Mouse (Mus musculus) MEL (cell line): ENCODE measurements around the gene Cd163.
A peak's percentile ranks its signal among the peaks of the same experiment; 100 is the strongest.

Experiments
- CTCF ChIP-seq, 3 experiments: IDR thresholded peaks in 2 of 3; conservative IDR thresholded peaks in 1 of 3; 2 replicates each; pipeline ENCODE4 v1.5.1; 2011 to 2012; ENCODE audit warnings: low read length in 3 of 3, low read depth in 2 of 3, mild to moderate bottlenecking in 2 of 3, improper control_type of control experiment in 1 of 3, inconsistent platforms in 1 of 3, mixed read lengths in 1 of 3, moderate library complexity in 1 of 3; ENCODE audit not compliant: control insufficient read depth in 1 of 3, insufficient read depth in 1 of 3, poor library complexity in 1 of 3, severe bottlenecking in 1 of 3
- EP300 ChIP-seq, 2 experiments: IDR thresholded peaks; 2 replicates each; pipeline ENCODE4 v1.6.1; 2011; ENCODE audit warnings: improper control_type of control experiment in 2 of 2, low read length in 2 of 2, low read depth in 1 of 2, mild to moderate bottlenecking in 1 of 2
- GABPA ChIP-seq: IDR thresholded peaks from 2 replicates; pipeline ENCODE4 v1.6.1; 2012; ENCODE audit warnings: low read depth, mild to moderate bottlenecking, inconsistent platforms, low read length, improper control_type of control experiment, moderate library complexity
- GATA1 ChIP-seq: IDR thresholded peaks from 2 replicates; pipeline ENCODE4 v1.6.1; 2011; ENCODE audit warnings: low read depth, low read length, improper control_type of control experiment
- JUND ChIP-seq: IDR thresholded peaks from 2 replicates; pipeline ENCODE4 v1.6.1; 2011; ENCODE audit warnings: low read depth, mild to moderate bottlenecking, improper control_type of control experiment, low read length
- KAT2A ChIP-seq: conservative IDR thresholded peaks from 2 replicates; pipeline ENCODE4 v1.6.1; 2012; ENCODE audit warnings: low read depth, low read length, improper control_type of control experiment, inconsistent platforms
- MAX ChIP-seq: IDR thresholded peaks from 2 replicates; pipeline ENCODE4 v1.6.1; 2011; ENCODE audit warnings: low read length, improper control_type of control experiment
- NRF1 ChIP-seq: IDR thresholded peaks from 2 replicates; pipeline ENCODE4 v1.6.1; 2014; ENCODE audit warnings: low read depth, mild to moderate bottlenecking, inconsistent platforms, low read length, improper control_type of control experiment, moderate library complexity; ENCODE audit not compliant: poor library complexity, insufficient read depth, severe bottlenecking
- POLR2A ChIP-seq, 2 experiments: IDR thresholded peaks; 2 replicates each; pipeline ENCODE4 v1.6.1; 2011 to 2012; ENCODE audit warnings: low read length in 2 of 2, mild to moderate bottlenecking in 2 of 2, control low read depth in 1 of 2, improper control_type of control experiment in 1 of 2, low read depth in 1 of 2, moderate library complexity in 1 of 2; ENCODE audit not compliant: control insufficient read depth in 1 of 2, insufficient read depth in 1 of 2, poor library complexity in 1 of 2
- SIN3A ChIP-seq: IDR thresholded peaks from 2 replicates; pipeline ENCODE4 v1.6.1; 2012; ENCODE audit warnings: low read length, improper control_type of control experiment, inconsistent platforms
- UBTF ChIP-seq: IDR thresholded peaks from 2 replicates; pipeline ENCODE4 v1.6.1; 2012; ENCODE audit warnings: low read depth, mild to moderate bottlenecking, inconsistent platforms, low read length, improper control_type of control experiment, moderate library complexity, borderline replicate concordance; ENCODE audit not compliant: insufficient read depth
- ZMIZ1 ChIP-seq: IDR thresholded peaks from 2 replicates; pipeline ENCODE4 v1.6.1; 2012; ENCODE audit warnings: low read depth, mild to moderate bottlenecking, inconsistent platforms, low read length, improper control_type of control experiment, moderate library complexity

- no peak for TF ChIP-seq UBTF
- 0 out of 2 replicates have a peak, but pooled peaks have one; percentile 14 for TF ChIP-seq GATA1
- no peak for TF ChIP-seq NRF1
- no peak for TF ChIP-seq JUND
- no peak for TF ChIP-seq CTCF (IDR thresholded peaks at IDR 0.05 in 2 of 3, conservative IDR thresholded peaks at IDR 0.05 in 1 of 3; ENCODE audit: control insufficient read depth in 1 of 3, insufficient read depth in 1 of 3, low read depth in 2 of 3, low read length in 3 of 3, poor library complexity in 1 of 3, severe bottlenecking in 1 of 3)
- no peak for TF ChIP-seq SIN3A
- no peak for TF ChIP-seq MAX
- no peak for TF ChIP-seq GABPA
- no peak for TF ChIP-seq POLR2A (IDR thresholded peaks at IDR 0.05; ENCODE audit: control insufficient read depth in 1 of 2, insufficient read depth in 1 of 2, low read depth in 1 of 2, low read length in 2 of 2, poor library complexity in 1 of 2)
- 0 out of 4 replicates have a peak, but pooled peaks of 1 of the 2 experiments have one; percentile 9 for TF ChIP-seq EP300 (IDR thresholded peaks at IDR 0.05; ENCODE audit: low read depth in 1 of 2, low read length in 2 of 2)
- TF ChIP-seq ZMIZ1: no peak
- TF ChIP-seq KAT2A: no peak
These were observed 24.0 kb downstream of the Cd163 start for GRCm38 (mm10) chr6:124328394-124328991.
